Mouse (Mus musculus) intestine, embryonic 14.5 days (tissue): Measurements from ENCODE around the gene Slc29a2. TPM values are rescaled to one million over a fixed set of nuclear protein-coding genes. Genes with fewer than 3 reads are reported as not detected.

ENCODE experiments used
- ATAC-seq: fragments of 200-750 bp; cut with Nextera tagmentation; replicated peaks from 2 replicates; pipeline ENCODE4 v1.8.0; 2017; ENCODE audit warnings: low read depth, moderate number of reproducible peaks, moderate TSS enrichment, moderate library complexity; ENCODE audit not compliant: low FRiP score, low TSS enrichment
- DNase-seq: peaks from one replicate; pipeline ENCODE4 v3.0.0-alpha.2; 2018; ENCODE audit warnings: low spot score
- H3K27ac ChIP-seq: fragments of 300-500 bp; sonication (generic); 2 replicates; pipeline ENCODE4 v1.5.1; 2014; ENCODE audit warnings: low read depth, mild to moderate bottlenecking, control low read depth
- H3K27me3 ChIP-seq: fragments of 300-500 bp; sonication (generic); replicated peaks from 2 replicates; pipeline ENCODE4 v1.6.1; 2014; ENCODE audit warnings: low read length, control low read depth; ENCODE audit not compliant: control insufficient read depth, insufficient read depth
- H3K36me3 ChIP-seq: fragments of 300-500 bp; sonication (generic); 2 replicates; pipeline ENCODE4 v1.6.1; 2014; ENCODE audit warnings: low read length, control low read depth; ENCODE audit not compliant: control insufficient read depth, insufficient read depth
- H3K4me1 ChIP-seq: fragments of 300-500 bp; sonication (generic); replicated peaks from 2 replicates; pipeline ENCODE4 v1.6.1; 2014; ENCODE audit warnings: low read length, control low read depth, mixed read lengths; ENCODE audit not compliant: control insufficient read depth, insufficient read depth
- H3K4me2 ChIP-seq: fragments of 300-500 bp; sonication (generic); 2 replicates; pipeline ENCODE4 v1.6.1; 2014; ENCODE audit warnings: low read length
- H3K4me3 ChIP-seq: fragments of 300-500 bp; sonication (generic); 2 replicates; pipeline ENCODE4 v1.5.1; 2014; ENCODE audit warnings: low read depth, low read length, control low read depth, mixed read lengths
- H3K9ac ChIP-seq: fragments of 300-500 bp; sonication (generic); 2 replicates; pipeline ENCODE4 v1.6.1; 2014; ENCODE audit warnings: mild to moderate bottlenecking, low read length
- H3K9me3 ChIP-seq: fragments of 300-500 bp; sonication (generic); 2 replicates; pipeline ENCODE4 v1.6.1; 2016; ENCODE audit warnings: low read length, control low read depth; ENCODE audit not compliant: control insufficient read depth
- WGBS: fragments of 180-500 bp; shearing (Covaris S2); extraction: QIAGEN DNeasy Blood & Tissue Kit; methylation state at CpG from one replicate; pipeline ENCODE4 v1.1.7; 2014; 5-methylcytosine and 5-hydroxymethylcytosine counted together
- polyA plus RNA-seq: library from polyadenylated mRNA; unstranded; fragments of >200 nt; fragmentation: Nextera tagmentation; extraction: Ambion mirVana; gene quantifications from 2 replicates; pipeline ENCODE4 v1.2.1, GENCODE M21; 2014

Gene Slc29a2
- polyA plus RNA-seq, 1 experiment from 2014 or later, result 6.8 TPM

DNA sequence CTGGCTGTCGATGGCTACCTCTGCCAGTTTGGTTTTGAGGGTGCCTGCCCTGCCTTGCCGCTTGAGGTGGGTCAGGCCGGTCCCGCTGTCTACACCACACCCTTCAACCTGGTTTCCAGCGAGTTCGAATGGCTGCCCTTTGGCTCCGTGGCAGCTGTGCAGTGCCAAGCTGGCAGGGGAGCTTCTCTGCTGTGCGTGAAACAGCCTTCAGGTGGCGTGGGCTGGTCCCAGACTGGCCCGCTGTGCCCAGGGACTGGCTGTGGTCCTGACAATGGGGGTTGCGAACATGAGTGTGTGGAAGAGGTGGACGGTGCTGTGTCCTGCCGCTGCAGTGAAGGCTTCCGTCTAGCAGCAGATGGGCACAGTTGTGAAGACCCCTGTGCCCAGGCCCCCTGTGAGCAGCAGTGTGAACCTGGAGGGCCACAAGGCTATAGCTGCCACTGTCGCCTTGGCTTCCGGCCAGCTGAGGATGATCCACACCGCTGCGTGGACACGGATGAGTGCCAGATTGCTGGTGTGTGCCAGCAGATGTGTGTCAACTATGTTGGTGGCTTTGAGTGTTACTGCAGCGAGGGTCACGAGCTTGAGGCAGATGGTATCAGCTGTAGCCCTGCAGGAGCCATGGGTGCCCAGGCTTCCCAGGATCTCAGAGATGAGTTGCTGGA is 45.0 kb downstream of the Slc29a2 start:
- Histone ChIP-seq H3K4me3 (peak overlapping the region; percentile 52), H3K4me1 (peaks cover 44% of the 10 kb centered on the region), H3K9ac (peak overlapping the region; percentile 58), H3K27ac (peak overlapping the region; percentile 92; the same call in 1 of the 2 replicates), H3K4me2 (peak overlapping the region; percentile 77), H3K27me3 (no peaks in the 10 kb centered on the region; the same call in 1 of the 2 replicates), H3K9me3 (no peaks in the 10 kb centered on the region), H3K36me3 (no peaks in the 10 kb centered on the region)
- no peak for DNase-seq
- ATAC-seq, result no peak
- WGBS, result 30% methylated on average over 21 of the region's 21 CpGs

DNA sequence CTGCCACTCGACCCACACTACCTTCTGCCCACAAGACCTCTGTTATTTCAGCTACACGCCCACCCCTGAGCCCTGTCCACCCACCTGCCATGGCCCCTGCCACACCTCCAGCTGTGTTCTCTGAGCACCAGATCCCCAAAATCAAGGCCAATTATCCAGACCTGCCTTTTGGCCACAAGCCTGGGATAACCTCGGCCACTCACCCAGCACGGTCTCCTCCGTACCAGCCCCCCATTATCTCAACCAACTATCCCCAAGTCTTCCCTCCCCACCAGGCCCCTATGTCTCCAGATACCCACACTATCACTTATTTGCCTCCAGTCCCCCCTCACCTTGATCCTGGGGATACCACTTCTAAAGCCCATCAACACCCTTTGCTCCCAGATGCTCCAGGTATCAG is 45.8 kb downstream of the Slc29a2 start:
- Histone ChIP-seq H3K9me3 (no peaks in the 10 kb centered on the region), H3K36me3 (no peaks in the 10 kb centered on the region), H3K4me2 (peak overlapping the region; percentile 77), H3K9ac (peak overlapping the region; percentile 58; the same call in 1 of the 2 replicates), H3K27ac (peak overlapping the region; percentile 86; the same call in 1 of the 2 replicates), H3K4me1 (peaks cover 44% of the 10 kb centered on the region), H3K27me3 (no peaks in the 10 kb centered on the region; the same call in 1 of the 2 replicates), H3K4me3 (peak overlapping the region; percentile 52)
- ATAC-seq, result no peak
- WGBS, result 79% methylated on average over 5 of the region's 5 CpGs
- DNase-seq, result no peak

DNA sequence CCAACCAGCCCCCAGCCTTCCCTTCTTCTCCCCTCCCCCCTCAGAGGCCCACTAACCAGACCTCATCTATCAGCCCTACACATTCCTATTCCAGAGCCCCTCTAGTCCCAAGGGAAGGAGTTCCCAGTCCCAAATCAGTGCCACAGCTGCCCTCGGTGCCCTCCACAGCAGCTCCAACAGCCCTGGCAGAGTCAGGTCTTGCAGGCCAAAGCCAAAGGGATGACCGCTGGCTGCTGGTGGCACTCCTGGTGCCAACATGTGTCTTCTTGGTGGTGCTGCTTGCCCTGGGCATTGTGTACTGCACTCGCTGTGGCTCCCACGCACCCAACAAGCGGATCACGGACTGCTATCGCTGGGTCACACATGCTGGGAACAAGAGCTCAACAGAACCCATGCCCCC is 46.3 kb downstream of the Slc29a2 start:
- Histone ChIP-seq H3K27me3 (no peaks in the 10 kb centered on the region; the same call in 1 of the 2 replicates), H3K27ac (peak overlapping the region; percentile 86; the same call in 1 of the 2 replicates), H3K9ac (peak overlapping the region; percentile 17; the same call in 1 of the 2 replicates), H3K4me3 (peak overlapping the region; percentile 52), H3K9me3 (no peaks in the 10 kb centered on the region), H3K4me1 (peaks cover 40% of the 10 kb centered on the region), H3K36me3 (no peaks in the 10 kb centered on the region), H3K4me2 (peak overlapping the region; percentile 77)
- WGBS, result 60% methylated on average over 7 of the region's 7 CpGs
- DNase-seq, result no peak
- ATAC-seq, result no peak

GRCm38 (mm10) chr19:5071077-5071476 is 47.4 kb downstream of the Slc29a2 start:
- H3K4me2 ChIP-seq, result peak overlapping the region; percentile 77
- H3K4me3 ChIP-seq, result peak overlapping the region; percentile 52
- H3K9ac ChIP-seq, result peak overlapping the region; percentile 46
- no peaks in the 10 kb centered on the region; the same call in 1 of the 2 replicates for H3K27me3 ChIP-seq
- H3K36me3 ChIP-seq, result no peaks in the 10 kb centered on the region
- H3K27ac ChIP-seq, result peak overlapping the region; percentile 86
- no peak for DNase-seq
- peaks cover 31% of the 10 kb centered on the region for H3K4me1 ChIP-seq
- 10% methylated on average over 11 of the region's 11 CpGs for WGBS
- no peak for ATAC-seq
- no peaks in the 10 kb centered on the region for H3K9me3 ChIP-seq

GRCm38 (mm10) chr19:5071545-5072369 is 48.1 kb downstream of the Slc29a2 start:
- Histone ChIP-seq H3K36me3 (no peaks in the 10 kb centered on the region), H3K27ac (peak overlapping the region; percentile 86), H3K27me3 (no peaks in the 10 kb centered on the region; the same call in 1 of the 2 replicates), H3K4me1 (peaks cover 29% of the 10 kb centered on the region), H3K9ac (peak overlapping the region; percentile 46), H3K4me3 (peak overlapping the region; percentile 52), H3K9me3 (no peaks in the 10 kb centered on the region), H3K4me2 (peak overlapping the region; percentile 77)
- 1% methylated on average over 40 of the region's 40 CpGs for WGBS
- ATAC-seq (peak; percentile 86), DNase-seq (peak; percentile 86)

DNA sequence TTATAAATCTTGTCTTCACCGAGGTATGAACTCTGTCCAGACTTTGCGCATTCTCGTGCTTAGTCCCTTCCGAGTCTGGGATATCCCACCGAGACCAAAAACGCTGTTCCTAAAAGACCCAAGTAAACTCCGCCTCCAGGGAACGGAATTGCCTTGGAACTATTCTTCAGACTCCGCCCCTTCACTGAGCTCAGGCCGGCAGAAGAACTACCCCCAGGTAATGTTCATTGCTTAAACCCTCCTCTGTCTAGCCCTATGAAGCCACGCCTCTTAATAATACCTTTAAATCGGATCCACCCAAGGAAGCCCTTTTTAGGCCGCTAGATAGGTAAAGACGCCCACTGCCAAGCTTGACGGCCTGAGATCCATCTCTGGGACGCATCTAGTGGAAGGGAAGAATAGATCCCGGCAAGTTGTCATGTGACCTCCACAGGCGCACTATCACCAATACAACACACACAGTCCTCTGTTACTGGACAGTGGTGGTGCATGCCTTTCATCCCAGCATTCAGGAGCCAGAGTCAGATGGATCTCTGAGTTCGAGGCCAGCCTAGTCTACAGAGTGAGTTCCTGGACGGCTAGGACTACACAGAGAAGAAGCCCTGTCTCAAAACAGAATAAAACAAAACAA is 48.8 kb downstream of the Slc29a2 start:
- ATAC-seq (peak; percentile 24; the same call in 1 of the 2 replicates), DNase-seq (no peak)
- Histone ChIP-seq H3K4me3 (peak overlapping the region; percentile 52), H3K9me3 (no peaks in the 10 kb centered on the region), H3K36me3 (no peaks in the 10 kb centered on the region), H3K9ac (peak overlapping the region; percentile 27; the same call in 1 of the 2 replicates), H3K4me2 (peak overlapping the region; percentile 77), H3K4me1 (peaks cover 21% of the 10 kb centered on the region), H3K27ac (peak overlapping the region; percentile 86), H3K27me3 (no peaks in the 10 kb centered on the region; the same call in 1 of the 2 replicates)
- WGBS, result 2% methylated on average over 20 of the region's 20 CpGs

- Histone ChIP-seq H3K9me3 (no peaks in the 10 kb centered on the region), H3K4me2 (peak overlapping the region; percentile 77), H3K4me1 (peaks cover 19% of the 10 kb centered on the region), H3K36me3 (no peaks in the 10 kb centered on the region), H3K4me3 (peak overlapping the region; percentile 52), H3K27ac (peak overlapping the region; percentile 86; the same call in 1 of the 2 replicates), H3K27me3 (no peaks in the 10 kb centered on the region; the same call in 1 of the 2 replicates), H3K9ac (no peak overlapping the region)
- WGBS, result 1% methylated on average over 15 of the region's 15 CpGs
- DNase-seq (peak; percentile 83), ATAC-seq (no peak)
Measured at GRCm38 (mm10) chr19:5073028-5073427, 49.4 kb downstream of the Slc29a2 start.

DNA sequence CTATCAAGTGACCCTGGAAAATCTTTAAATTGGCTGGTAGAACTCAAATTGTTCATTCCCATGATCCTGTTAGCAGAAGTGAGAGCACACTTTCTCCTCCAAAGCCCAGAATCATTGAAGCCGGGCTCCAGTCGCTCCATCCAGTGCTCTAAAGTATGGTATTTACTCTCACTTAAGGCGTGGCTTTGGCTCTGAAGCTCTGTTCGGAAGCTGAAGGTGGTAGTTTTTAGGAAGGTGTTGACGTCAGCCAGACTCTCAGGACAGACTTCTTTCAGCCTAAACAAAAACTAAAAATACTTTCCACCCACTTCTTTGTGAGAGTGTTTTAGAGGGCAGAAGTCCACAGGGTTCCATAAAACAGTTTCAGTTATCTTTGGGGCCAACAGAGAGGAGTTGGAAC is 49.9 kb downstream of the Slc29a2 start:
- DNase-seq, result no peak
- ATAC-seq, result no peak
- Histone ChIP-seq H3K4me3 (no peak overlapping the region), H3K9ac (no peak overlapping the region), H3K27ac (no peak overlapping the region), H3K36me3 (no peaks in the 10 kb centered on the region), H3K4me1 (peaks cover 19% of the 10 kb centered on the region), H3K27me3 (no peaks in the 10 kb centered on the region; the same call in 1 of the 2 replicates), H3K4me2 (no peak overlapping the region), H3K9me3 (no peaks in the 10 kb centered on the region)
- 25% methylated on average over 5 of the region's 5 CpGs for WGBS
